Mouse (Mus musculus) right cerebral cortex, adult 18-20 months (tissue): Measurements from ENCODE around the gene Pth2.

Experiments used
- DNase-seq: peaks from one replicate; pipeline ENCODE4 v3.0.0; 2022; ENCODE audit warnings: mixed read lengths

The Pth2 gene

DNA sequence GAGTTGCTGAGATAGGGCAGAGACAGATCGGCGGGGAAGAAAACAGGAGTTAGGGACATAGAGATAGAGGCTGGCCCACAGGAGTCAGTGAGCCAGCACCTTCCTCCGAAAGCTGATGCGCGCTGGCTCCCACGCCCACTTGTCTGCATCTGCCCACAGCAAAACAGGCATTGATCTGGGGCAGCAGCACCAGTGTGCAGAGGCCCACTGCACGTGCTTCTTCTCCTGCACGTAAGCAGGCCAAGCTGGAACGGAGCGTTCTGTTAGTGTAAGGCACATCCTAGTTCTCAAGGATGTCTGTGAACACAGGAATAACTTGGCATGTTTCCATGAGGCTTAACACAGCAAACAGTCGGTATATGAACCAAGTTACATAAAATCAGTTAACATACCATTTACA lies 18.2 kb downstream of the Pth2 start:
- DNase-seq, result peak; percentile 78

DNA sequence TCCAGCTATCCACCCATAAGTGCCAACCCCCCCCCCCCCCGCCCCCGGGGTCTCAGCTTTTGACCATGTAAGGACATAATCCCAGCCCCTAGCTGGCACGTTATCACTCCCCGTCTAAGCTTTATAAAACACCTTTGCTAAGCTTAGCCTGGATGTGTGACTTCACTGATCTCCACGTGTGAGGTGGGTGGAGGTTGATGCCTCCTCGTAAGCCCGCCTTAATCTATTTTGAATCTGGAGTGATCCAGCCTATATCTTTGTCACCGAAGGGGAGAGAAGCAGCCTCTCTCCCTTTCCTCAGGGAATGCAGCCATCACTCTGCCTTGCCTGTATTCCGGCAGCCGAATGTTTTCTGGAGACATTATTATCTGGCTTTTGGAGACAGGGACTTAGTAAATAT lies 21.9 kb downstream of the Pth2 start:
- DNase-seq, result peak; percentile 34

DNA sequence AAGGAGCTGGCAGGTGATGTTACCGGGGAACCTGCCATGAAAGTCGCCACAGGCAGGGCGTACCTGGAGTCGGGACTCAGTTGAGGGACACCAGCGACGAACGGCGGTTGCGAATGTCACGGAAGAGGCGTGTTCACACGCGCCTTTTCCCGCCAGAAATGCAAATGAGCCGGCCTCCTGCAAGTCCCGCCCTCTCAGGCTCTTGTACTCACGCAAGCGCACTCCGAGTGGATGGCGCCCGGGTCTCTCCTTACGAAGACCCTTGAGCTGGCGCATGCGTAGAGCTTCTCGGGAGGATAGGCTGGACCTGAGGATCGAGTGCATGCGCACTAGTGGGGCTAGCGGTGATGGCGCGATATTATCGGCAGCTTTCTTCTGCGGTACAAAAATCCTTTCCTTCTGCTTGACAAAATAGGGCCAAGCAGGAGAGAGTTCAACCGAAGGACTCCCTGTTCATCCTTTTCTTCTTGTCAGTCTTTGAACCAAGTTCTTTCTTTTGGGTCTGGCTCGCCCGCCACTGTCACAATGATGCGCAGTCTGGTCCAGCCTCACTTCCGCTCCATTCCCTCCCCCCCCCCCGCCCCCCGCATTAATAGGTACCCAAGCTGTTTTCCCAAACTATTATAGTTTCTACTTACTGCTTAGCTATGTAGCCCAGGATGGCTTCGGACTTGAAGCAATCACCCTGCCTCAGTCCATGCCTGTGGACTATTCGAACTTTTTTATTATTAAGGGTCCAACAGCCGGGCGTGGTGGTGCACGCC lies 23.8 kb downstream of the Pth2 start, which contains the start of gene Ccdc155:
Ccdc155 (minus strand) TSS at position 513 of the 764 bp plus-strand sequence.
- peak; percentile 94 for DNase-seq

GRCm38 (mm10) chr7:45208260-45208659 lies 27.5 kb downstream of the Pth2 start:
- DNase-seq, result no peak

GRCm38 (mm10) chr7:45211070-45211469 lies 30.3 kb downstream of the Pth2 start:
- no peak for DNase-seq

DNA sequence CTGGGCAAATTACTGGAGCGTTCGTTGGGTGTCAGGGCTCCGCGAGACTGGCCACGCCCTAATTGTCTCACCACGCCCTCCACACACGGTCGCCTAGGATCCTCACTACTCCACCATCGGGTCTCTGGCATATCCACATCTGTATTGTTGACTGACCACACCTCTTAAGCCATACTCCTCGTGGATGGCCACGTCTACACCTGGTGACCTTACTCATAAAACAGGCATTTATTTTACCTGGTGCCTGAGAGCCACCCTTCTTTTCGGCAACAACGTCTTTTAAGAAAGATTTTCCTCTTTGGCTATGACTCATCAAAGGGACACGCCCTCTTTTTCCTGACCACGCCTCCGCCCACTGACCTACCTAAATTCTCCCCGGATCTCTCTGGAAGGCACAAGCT lies 31.1 kb downstream of the Pth2 start, which contains the start of gene Dkkl1:
Dkkl1 (minus strand) TSS at position 297 of the 401 bp plus-strand sequence.
- DNase-seq, result no peak

DNA sequence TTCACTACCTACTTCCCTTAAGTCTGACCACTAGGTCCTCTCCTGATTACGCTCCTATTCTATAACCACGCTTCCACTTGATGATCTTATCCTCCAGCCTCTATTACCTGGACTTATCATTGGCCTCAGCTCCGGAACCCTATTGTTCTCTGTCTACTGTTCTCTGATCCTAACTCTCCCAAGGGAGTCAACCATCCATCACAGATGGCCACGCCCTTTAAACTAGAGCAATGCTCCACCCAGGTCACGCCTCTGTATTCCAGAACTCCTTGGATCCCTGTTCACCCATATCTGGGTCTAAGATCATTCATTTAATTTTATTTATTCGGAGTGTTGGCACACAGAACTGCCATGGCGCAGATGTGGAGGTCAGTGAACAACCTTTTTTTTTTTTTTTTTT lies 31.6 kb downstream of the Pth2 start:
- no peak for DNase-seq

DNA sequence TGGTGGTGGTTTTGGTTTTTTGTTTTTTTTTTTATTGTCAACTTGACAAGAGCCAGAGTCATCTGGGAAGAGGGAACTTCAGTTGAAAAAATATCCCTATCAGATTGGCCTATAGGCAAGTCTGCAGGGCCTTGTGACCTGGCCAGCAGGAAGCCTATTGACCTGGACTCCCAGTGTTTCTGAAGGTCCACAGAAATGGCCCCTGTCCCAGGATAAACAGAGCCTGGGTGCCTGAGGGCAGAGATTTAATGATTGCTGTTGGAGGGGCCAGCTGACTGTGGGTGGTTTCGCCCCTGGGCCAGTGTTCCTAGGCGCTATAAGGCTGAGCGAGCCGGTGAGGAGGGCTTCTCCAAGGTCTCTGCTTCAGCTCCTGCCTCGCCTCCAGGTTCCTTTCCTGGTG lies 32.9 kb downstream of the Pth2 start:
- DNase-seq, result no peak

DNA sequence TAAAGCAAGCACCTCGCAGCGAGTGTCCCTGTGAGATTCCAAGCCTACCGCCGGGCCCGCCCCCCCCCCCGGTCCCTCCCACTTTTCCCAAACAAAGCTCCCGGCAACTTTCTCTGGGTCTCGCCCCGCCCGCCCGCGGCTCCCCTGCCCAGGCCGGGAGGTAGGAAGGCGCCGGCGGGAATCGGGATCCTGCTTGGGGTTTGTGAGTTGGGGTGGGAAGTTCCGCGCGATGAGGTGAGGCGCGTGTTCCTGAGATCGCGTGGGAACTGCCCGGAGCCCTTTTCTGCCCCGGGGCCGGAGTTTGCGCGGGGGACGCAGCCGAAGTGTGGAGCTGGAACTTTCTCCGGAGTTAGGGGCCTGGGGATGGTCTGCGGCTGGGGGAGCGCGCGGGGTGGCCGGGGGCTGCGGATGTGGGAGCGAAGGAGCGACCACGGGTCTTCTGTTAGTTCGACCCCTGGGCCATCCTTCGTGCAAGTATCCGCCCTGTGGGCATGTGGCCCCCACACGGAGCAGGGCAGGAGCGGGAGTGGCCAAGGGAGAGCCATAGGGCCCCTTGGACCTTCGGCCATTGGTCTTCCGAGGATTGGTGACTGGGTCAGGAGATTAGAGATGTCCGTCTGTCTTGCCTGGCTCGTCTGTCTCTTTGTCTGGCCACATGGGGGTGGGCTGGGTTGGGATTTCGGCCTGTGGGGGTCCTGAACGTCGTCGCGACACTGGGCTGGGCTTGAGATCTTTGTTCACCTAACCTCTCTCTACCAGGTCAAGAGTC lies 35.1 kb downstream of the Pth2 start, which contains the start of gene Tead2:
Tead2 (plus strand) TSS at position 81 of the 769 bp plus-strand sequence.
- no peak for DNase-seq

DNA sequence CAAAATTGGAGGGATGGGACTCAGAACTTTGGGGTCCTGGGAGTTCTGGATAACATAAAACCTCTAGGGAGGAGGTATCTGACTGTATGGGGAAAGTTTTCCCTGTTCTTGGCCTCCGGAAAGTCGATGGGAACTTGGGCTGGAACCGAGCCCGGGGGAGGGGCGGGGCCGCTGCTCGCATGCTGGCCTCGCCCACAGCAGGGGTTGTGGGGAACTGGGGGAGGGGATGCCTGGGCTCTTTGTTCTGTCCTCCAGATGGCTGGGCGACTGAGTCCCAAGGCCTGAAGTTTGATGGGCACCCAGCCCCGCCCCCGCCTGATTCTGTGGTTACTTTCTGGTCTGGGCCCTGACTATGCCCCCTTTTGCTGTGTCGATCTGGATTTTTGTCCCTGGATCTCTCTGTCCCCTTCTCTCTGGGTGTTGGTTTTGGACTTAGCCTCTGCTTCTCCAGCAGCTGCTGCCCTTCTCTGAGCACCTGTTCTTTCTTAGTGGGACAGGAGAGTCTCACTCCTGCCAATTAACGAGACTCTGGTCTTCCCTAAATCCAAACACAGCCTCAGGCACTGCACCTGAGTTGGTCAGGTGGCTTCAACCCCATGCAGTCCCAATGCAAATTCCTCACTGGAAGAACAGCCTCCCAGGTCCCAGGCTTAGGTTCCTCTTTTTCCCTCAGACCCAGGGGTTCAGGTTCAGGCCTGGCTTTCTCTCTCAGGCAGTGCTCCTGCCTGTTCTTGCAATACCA lies 35.8 kb downstream of the Pth2 start:
- no peak for DNase-seq

- no peak for DNase-seq
These were observed 40.9 kb downstream of the Pth2 start for GRCm38 (mm10) chr7:45221680-45222079.

GRCm38 (mm10) chr7:45224826-45225225 lies 44.0 kb downstream of the Pth2 start:
- no peak for DNase-seq

DNA sequence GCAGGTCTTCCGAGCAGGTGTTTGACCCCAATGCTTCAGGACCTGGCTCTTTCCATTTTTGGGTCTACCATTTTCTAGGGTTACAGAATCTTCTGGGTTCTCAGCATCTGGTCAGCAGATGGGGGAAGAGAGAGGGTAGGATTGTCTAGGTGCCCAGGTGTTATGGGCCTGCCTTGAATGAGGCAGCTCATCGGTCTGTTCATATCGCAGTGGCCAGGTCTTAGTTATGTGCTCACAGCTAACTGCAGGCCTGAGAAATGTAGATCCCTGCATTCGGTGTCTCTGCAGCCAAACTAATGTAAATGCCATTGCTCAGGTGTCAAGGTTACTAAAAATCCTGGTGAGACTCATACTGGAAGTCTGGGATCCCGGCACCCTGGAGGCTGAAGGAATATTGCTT lies 45.6 kb downstream of the Pth2 start:
- no peak for DNase-seq

DNA sequence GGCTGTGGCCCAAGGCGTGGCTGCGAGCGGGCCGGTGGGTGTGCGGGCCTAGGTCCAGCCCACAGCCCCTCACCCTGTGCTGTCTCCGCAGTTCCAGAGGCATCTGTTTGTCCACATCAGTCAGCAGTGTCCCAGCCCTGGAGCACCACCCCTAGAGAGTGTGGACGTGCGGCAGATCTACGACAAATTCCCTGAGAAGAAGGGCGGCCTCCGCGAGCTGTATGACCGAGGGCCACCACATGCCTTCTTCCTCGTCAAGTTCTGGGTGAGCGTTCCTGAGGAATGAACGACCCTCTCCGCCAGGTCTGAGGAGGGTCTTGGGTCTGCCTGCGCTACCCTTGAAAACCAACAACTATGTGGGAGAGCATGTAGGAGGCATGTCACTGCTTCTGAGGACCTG lies 47.8 kb downstream of the Pth2 start:
- DNase-seq, result no peak

- no peak for DNase-seq
These were observed 48.3 kb downstream of the Pth2 start for GRCm38 (mm10) chr7:45229046-45229445.

GRCm38 (mm10) chr7:45229459-45230203 lies 48.8 kb downstream of the Pth2 start:
- no peak for DNase-seq

DNA sequence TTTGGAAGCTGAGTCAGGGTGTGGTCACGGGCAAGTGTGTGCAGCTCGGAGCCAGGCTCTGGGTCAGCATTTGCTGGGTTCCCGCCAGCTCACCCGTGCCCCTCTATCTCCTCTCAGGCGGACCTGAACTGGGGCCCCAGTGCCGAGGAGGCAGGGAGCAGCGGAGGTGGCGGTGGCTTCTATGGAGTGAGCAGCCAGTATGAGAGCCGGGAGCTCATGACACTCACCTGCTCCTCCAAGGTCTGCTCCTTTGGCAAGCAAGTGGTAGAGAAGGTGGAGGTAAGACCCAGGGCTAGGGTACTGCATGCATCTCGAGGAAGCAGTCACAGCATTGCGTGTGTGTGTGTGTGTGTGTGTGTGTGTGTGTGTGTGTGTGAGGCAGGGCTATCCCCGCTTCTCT lies 50.4 kb downstream of the Pth2 start:
- DNase-seq, result no peak
